Mouse (Mus musculus) hindbrain, embryonic 12.5 days (tissue): ENCODE data around the gene Fbxl4. TPM values are rescaled to one million over a fixed set of nuclear protein-coding genes. Genes with fewer than 3 reads are reported as not detected.

Experiments used
- ATAC-seq: fragments of 200-750 bp; cut with Nextera tagmentation; 2 replicates; pipeline ENCODE4 v1.8.0; 2017; ENCODE audit warnings: moderate TSS enrichment; ENCODE audit not compliant: low FRiP score
- H3K27ac ChIP-seq: fragments of 300-500 bp; sonication (generic); 2 replicates; pipeline ENCODE4 v1.5.1; 2016; ENCODE audit warnings: mild to moderate bottlenecking
- H3K27me3 ChIP-seq: fragments of 300-500 bp; sonication (generic); 2 replicates; pipeline ENCODE4 v1.6.1; 2016; ENCODE audit warnings: mild to moderate bottlenecking
- H3K36me3 ChIP-seq: fragments of 300-500 bp; sonication (generic); 2 replicates; pipeline ENCODE4 v1.6.1; 2016; ENCODE audit warnings: mild to moderate bottlenecking
- H3K4me1 ChIP-seq: fragments of 300-500 bp; sonication (generic); 2 replicates; pipeline ENCODE4 v1.6.1; 2016
- H3K4me2 ChIP-seq: fragments of 300-500 bp; sonication (generic); replicated peaks from 2 replicates; pipeline ENCODE4 v1.6.1; 2016; ENCODE audit warnings: mild to moderate bottlenecking
- H3K4me3 ChIP-seq: fragments of 300-500 bp; sonication (generic); 2 replicates; pipeline ENCODE4 v1.5.1; 2016; ENCODE audit warnings: mild to moderate bottlenecking
- H3K9ac ChIP-seq: fragments of 300-500 bp; sonication (generic); 2 replicates; pipeline ENCODE4 v1.6.1; 2016; ENCODE audit warnings: mild to moderate bottlenecking, moderate library complexity
- H3K9me3 ChIP-seq: fragments of 300-500 bp; sonication (generic); replicated peaks from 2 replicates; pipeline ENCODE4 v1.6.1; 2016; ENCODE audit warnings: mild to moderate bottlenecking
- WGBS: fragments of 180-500 bp; shearing (Covaris S2); methylation state at CpG from one replicate; pipeline ENCODE4 v1.1.7; 2016; 5-methylcytosine and 5-hydroxymethylcytosine counted together
- polyA plus RNA-seq: library from polyadenylated mRNA; unstranded; fragments of >200 nt; fragmentation: Nextera tagmentation; extraction: Ambion mirVana; gene quantifications from 2 replicates; pipeline ENCODE4 v1.2.1, GENCODE M21; 2016

The Fbxl4 gene
- polyA plus RNA-seq, 1 experiment from 2014 or later = 10.3 TPM

DNA sequence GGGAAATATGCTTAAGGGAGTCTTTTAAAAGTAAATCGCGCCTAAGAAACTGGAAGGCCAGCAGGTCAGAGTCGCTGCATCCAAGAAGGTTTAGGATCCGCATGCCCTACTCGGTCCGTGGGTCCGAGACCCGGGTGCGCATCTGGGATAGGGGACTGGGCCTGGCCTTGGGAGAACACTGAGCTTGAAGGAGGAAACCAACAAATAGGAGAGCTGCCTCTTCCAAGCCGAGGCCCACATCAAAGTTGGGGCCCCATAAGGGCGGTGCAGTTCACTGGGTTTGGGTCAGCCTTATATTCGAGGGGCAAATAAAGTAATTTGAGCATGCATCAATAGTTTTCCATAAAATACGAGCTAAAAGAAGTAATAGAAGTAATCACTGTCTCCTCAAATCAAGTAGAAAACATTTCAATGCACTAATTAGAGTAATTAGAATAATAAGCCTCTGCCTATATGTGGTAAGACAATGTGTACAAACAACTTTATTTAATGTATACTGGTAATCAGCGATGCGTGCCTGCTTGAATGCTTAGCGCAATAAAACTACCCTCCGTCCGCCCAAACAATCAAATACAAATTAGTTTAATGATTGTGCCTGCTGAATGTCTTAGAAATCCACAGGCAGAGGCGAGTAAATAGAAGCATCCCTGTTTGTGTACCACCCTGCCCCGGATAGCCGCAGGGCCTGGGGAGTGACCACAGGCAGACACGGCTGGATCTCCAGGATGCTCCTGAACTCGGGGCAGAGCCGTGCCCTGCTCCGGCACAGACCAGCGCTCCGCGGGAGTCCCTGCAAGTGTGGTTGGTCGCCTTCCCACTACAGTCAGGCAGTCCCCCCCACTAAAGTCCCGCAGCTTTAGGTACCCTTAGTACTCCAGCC lies 121.4 kb downstream of the Fbxl4 start:
- peak; percentile 54 for ATAC-seq
- Histone ChIP-seq H3K27ac (peak overlapping the region; percentile 93), H3K36me3 (no peaks in the 10 kb centered on the region), H3K9me3 (no peaks in the 10 kb centered on the region), H3K4me1 (peaks cover 21% of the 10 kb centered on the region), H3K4me3 (peak overlapping the region; percentile 35), H3K27me3 (no peaks in the 10 kb centered on the region), H3K4me2 (peak overlapping the region; percentile 89), H3K9ac (peak overlapping the region; percentile 71)
- under 1% methylated on average over 30 of the region's 30 CpGs for WGBS

GRCm38 (mm10) chr4:22479368-22480090 lies 122.2 kb downstream of the Fbxl4 start:
- Histone ChIP-seq H3K4me3 (peak overlapping the region; percentile 35), H3K27ac (peak overlapping the region; percentile 93), H3K4me2 (peak overlapping the region; percentile 89), H3K9me3 (no peaks in the 10 kb centered on the region), H3K27me3 (no peaks in the 10 kb centered on the region), H3K36me3 (no peaks in the 10 kb centered on the region), H3K9ac (peak overlapping the region; percentile 71), H3K4me1 (peaks cover 21% of the 10 kb centered on the region)
- ATAC-seq = peak; percentile 66
- WGBS = under 1% methylated on average over 28 of the region's 28 CpGs

DNA sequence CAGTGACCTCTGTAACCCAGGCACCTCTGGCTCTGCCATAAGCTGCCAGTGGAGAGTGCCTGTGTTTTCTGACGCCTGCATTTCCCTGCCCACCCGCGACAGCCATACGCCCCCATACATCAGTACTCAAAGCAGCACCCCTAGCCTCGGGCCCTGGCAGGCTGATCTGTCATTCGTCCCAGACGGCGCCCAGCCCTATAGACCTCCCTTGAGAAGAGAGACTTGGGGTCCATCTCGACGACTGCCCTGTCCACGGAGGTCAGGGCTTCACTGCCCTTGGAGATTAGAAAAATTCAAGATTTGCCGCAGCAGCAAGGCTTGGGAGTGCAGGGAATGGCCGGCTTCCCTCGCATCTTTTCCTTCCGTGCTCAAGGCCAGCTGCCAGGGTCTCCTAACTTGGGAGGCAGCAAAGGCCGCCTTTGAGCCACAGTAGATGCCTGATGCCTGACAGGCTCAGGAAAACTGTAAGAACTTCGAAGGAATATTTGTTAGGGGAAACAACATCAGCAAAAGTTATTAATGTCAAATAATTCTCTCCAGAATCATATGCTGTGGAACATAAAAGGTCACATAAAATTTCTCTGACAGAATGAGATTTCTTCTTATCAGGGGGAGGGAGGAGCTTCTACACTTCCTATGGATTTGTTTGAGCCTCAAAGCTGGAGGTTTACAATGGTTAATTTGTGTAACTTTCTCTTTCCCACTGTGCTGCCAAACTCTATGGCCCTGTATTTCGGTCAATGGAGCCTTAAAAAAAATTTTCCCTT lies 122.9 kb downstream of the Fbxl4 start:
- Histone ChIP-seq H3K36me3 (no peaks in the 10 kb centered on the region), H3K9me3 (no peaks in the 10 kb centered on the region), H3K9ac (peak overlapping the region; percentile 71), H3K27ac (peak overlapping the region; percentile 93), H3K4me1 (peaks cover 21% of the 10 kb centered on the region), H3K4me3 (peak overlapping the region; percentile 35), H3K27me3 (no peaks in the 10 kb centered on the region), H3K4me2 (peak overlapping the region; percentile 89)
- ATAC-seq = 0 out of 2 replicates have a peak, but pooled peaks have one; percentile 16
- 2% methylated on average over 18 of the region's 18 CpGs for WGBS

DNA sequence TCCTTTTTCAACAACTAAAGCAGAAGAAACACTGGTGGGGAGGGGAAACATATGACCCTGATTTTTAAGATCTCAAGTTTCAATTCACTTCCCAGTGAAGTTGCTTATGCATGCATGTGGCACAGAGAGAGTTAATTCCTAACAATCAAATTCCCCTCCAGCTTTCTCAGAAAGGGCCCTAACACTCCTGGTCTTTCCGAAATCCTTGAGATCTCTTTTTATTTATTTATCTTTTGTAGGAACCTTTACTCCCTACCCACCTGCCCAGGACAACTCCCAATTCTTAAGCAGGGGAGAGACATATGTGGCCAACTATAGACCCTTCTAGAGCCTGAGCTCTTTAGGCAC lies 123.5 kb downstream of the Fbxl4 start:
- peak overlapping the region; percentile 35 for H3K4me3 ChIP-seq
- 6% methylated on average over 1 of the region's 1 CpGs for WGBS
- H3K36me3 ChIP-seq = no peaks in the 10 kb centered on the region
- H3K4me2 ChIP-seq = peak overlapping the region; percentile 89
- H3K9me3 ChIP-seq = no peaks in the 10 kb centered on the region
- peaks cover 21% of the 10 kb centered on the region for H3K4me1 ChIP-seq
- no peaks in the 10 kb centered on the region for H3K27me3 ChIP-seq
- H3K27ac ChIP-seq = peak overlapping the region; percentile 93
- no peak for ATAC-seq
- H3K9ac ChIP-seq = peak overlapping the region; percentile 71

GRCm38 (mm10) chr4:22482118-22482517 lies 124.8 kb downstream of the Fbxl4 start:
- H3K4me2 ChIP-seq = peak overlapping the region; percentile 89
- ATAC-seq = no peak
- no peaks in the 10 kb centered on the region for H3K36me3 ChIP-seq
- H3K27me3 ChIP-seq = no peaks in the 10 kb centered on the region
- H3K9me3 ChIP-seq = no peaks in the 10 kb centered on the region
- H3K27ac ChIP-seq = peak overlapping the region; percentile 93
- peaks cover 16% of the 10 kb centered on the region for H3K4me1 ChIP-seq
- peak overlapping the region; percentile 71 for H3K9ac ChIP-seq
- peak overlapping the region; percentile 35 for H3K4me3 ChIP-seq
- 22% methylated on average over 2 of the region's 2 CpGs for WGBS

DNA sequence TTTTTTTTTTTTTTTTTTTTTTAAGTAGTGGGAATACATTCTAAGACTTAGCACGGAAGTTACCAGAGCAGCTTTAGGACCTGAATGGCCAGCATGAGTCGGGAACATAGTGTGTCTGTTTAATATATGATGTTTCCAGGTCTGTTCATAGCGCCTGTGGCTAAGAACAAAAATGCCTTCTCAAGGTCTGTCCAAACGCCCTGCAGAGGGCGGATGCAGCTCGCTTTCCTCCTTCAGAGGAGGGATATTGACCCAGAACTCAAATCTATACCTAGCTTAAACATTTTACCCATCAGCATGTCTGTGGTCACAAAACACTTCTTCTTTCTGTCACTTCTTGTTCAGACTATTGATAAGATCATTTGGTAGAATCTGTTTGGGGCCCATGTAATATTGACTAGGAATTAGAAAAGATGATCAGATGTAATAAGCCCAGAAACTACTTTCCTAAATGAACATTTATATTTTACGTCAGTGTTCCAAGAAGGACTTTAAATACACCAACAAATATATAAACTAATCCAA lies 125.5 kb downstream of the Fbxl4 start:
- Histone ChIP-seq H3K27ac (peak overlapping the region; percentile 55; the same call in 1 of the 2 replicates), H3K4me2 (peak overlapping the region; percentile 89), H3K36me3 (no peaks in the 10 kb centered on the region), H3K4me1 (peaks cover 16% of the 10 kb centered on the region), H3K9me3 (no peaks in the 10 kb centered on the region), H3K4me3 (peak overlapping the region; percentile 41), H3K27me3 (no peaks in the 10 kb centered on the region), H3K9ac (peak overlapping the region; percentile 71)
- ATAC-seq = no peak
- 5% methylated on average over 7 of the region's 7 CpGs for WGBS

DNA sequence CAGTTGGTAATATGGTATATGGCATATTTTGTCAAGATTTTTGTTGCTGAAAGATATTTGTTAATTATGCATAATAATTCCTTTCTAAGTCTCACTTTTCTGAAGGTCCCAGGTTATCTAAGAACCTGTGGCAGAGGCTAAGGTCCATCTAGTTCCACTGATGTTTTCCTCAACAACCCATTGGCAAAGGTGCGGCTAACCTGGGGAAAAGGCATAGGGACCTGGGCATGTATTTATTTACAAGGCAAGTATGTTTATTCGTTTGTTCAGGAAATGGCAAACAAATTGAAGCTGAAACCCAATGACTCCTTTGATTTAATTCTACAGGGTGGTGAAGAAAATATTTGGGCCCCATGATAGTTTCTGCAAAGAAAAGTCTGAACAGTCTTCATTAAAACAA lies 126.2 kb downstream of the Fbxl4 start:
- Histone ChIP-seq H3K4me3 (peak overlapping the region; percentile 41), H3K9me3 (no peaks in the 10 kb centered on the region), H3K4me1 (peaks cover 16% of the 10 kb centered on the region), H3K27me3 (no peaks in the 10 kb centered on the region), H3K36me3 (no peaks in the 10 kb centered on the region), H3K4me2 (peak overlapping the region; percentile 89), H3K27ac (0 out of 2 replicates have a peak overlapping the region, but pooled peaks have one; percentile 30), H3K9ac (peak overlapping the region; percentile 69)
- WGBS = 7% methylated on average over 2 of the region's 2 CpGs
- no peak for ATAC-seq

Other genes with a start within 250 kb of the Fbxl4 start
- gene Pou3f2, start 130.8 kb downstream of the Fbxl4 start, polyA plus RNA-seq = 39.0 and 39.6 TPM in 2 replicates